Mouse (Mus musculus) bone marrow, adult 2 months (tissue): ENCODE data around the gene Stau1. TPM values are rescaled to one million over a fixed set of nuclear protein-coding genes. Genes with fewer than 3 reads are reported as not detected.
"Not testable (repeated sequence)": the region's sequence is repeated elsewhere in the genome, so short reads cannot be mapped to it uniquely, and the experiment has no call there.

Experiments used
- H3K27ac ChIP-seq: fragments of 200-500 bp; 2 replicates; pipeline ENCODE4 v1.5.1; 2012; ENCODE audit warnings: low read depth, mild to moderate bottlenecking, control low read depth, inconsistent platforms, low read length; ENCODE audit not compliant: control insufficient read depth, poor library complexity, insufficient read depth
- H3K4me1 ChIP-seq: fragments of 200-500 bp; 2 replicates; pipeline ENCODE4 v1.6.1; 2011; ENCODE audit warnings: low read length; ENCODE audit not compliant: control insufficient read depth, insufficient read depth
- H3K4me3 ChIP-seq: fragments of 200-500 bp; replicated peaks from 2 replicates; pipeline ENCODE3; 2011; ENCODE audit warnings: mild to moderate bottlenecking, low read depth, low read length, control low read depth; ENCODE audit not compliant: control insufficient read depth
- CTCF ChIP-seq: fragments of 200-500 bp; IDR thresholded peaks from 2 replicates; pipeline ENCODE4 v1.5.1; 2011; ENCODE audit warnings: low read length, control low read depth; ENCODE audit not compliant: control insufficient read depth, insufficient read depth
- POLR2A ChIP-seq: fragments of 200-500 bp; IDR thresholded peaks from 2 replicates; pipeline ENCODE4 v1.6.1; 2011; ENCODE audit warnings: low read depth, mild to moderate bottlenecking, control low read depth, low read length, borderline replicate concordance; ENCODE audit not compliant: control insufficient read depth
- WGBS: fragments of 180-500 bp; shearing (Covaris S2); methylation state at CpG from one replicate; pipeline ENCODE4 v1.1.7; 2018; 5-methylcytosine and 5-hydroxymethylcytosine counted together
- polyA plus RNA-seq: library from polyadenylated mRNA; stranded (reverse); fragments of >200 nt; gene quantifications from 2 replicates; pipeline ENCODE4 v1.2.4, GENCODE M21; 2011; ENCODE audit warnings: low replicate concordance; ENCODE audit not compliant: missing spikeins, insufficient read depth, insufficient read length

Stau1 gene
- polyA plus RNA-seq, 1 experiment, result 36.0 TPM

DNA sequence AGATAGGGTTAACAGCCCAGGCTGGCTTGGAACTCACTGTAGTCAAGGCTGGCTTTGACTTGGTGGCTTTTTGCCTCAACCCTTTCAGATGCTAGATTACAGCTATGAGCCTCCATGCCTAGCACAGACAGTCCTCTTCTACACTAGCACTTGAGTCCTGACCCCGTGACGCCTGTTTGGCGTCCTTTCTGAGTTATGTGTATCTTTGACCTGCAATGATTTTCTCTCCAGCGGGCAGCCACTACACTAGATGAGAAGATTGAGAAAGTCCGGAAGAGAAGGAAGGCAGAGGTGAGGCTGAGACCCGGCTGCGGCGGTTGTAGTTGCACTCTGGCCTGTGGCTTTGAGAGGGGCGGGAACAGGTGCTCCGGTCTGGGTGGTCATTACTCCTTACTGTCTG lies 23.3 kb upstream of the Stau1 start:
- WGBS, result 92% methylated on average over 10 of the region's 10 CpGs
- TF ChIP-seq POLR2A, result no peak
- TF ChIP-seq CTCF, result no peak
- Histone ChIP-seq H3K27ac (no peak overlapping the region), H3K4me3 (no peak overlapping the region), H3K4me1 (peaks cover 2% of the 10 kb centered on the region)

DNA sequence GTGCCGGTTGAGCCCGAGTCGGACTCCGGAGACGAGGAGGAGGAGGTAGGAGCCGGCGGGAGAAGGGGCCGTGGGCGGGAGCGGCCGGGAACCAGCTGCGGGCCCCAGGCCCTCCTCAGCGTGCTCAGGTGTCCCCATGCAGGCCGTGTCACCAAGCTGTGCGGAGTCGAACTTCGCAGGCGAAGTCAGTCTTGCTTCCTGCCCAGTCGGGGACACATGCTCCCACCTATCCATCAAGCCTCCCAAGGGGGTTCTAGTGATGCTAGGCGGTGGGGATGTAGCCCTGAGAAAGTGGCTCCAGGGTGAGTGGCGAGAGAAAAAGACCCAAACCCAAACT lies 19.3 kb upstream of the Stau1 start:
- TF ChIP-seq CTCF (no peak), POLR2A (no peak)
- Histone ChIP-seq H3K4me1 (peaks cover 2% of the 10 kb centered on the region), H3K27ac (peak overlapping the region; percentile 27), H3K4me3 (peak overlapping the region; percentile 94)
- WGBS, result under 1% methylated on average over 20 of the region's 21 CpGs

DNA sequence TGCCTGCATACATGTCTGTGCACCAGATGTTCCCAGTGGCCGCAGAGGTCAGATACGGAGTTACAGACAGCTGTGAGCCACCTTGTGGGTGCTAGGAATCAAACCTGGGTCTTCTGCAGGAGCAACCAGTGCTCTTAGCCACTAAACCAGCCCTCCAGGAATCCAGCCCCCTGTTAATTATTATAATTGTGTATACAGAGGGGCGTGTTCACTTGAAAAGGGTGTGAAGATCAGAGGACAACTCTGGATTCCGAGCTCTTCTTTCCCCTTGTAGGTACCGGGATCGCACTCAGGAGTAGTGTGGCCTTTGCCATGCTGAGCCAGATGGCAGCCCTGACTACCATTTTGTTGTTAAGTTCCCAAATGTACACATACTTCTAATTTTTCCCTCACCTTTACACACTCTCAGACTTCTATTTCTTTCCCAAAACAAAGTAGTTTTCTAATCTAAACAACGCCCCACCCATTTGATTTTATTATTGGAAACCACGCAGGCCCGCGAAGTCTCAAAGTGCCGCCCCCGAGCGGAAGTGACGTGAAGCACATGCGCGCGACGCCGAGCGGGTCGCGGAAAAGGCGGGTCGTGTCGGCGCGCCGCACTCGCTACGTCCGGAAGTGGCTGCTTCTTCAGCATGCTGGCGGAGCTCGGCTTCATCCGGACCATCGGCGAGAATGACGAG lies 18.7 kb upstream of the Stau1 start, which contains the start of gene Ddx27:
Gene Ddx27 (plus strand): TSS at position 492 of the 680 bp plus-strand sequence.
- Histone ChIP-seq H3K4me3 (peak within 1 kb of the TSS; percentile 94), H3K4me1 (peaks cover 2% of the 10 kb centered on the region), H3K27ac (peak within 1 kb of the TSS; percentile 45)
- TF ChIP-seq CTCF (no peak), POLR2A (no peak; the same call in 1 of the 2 replicates)
- 1% methylated on average over 37 of the region's 37 CpGs for WGBS

DNA sequence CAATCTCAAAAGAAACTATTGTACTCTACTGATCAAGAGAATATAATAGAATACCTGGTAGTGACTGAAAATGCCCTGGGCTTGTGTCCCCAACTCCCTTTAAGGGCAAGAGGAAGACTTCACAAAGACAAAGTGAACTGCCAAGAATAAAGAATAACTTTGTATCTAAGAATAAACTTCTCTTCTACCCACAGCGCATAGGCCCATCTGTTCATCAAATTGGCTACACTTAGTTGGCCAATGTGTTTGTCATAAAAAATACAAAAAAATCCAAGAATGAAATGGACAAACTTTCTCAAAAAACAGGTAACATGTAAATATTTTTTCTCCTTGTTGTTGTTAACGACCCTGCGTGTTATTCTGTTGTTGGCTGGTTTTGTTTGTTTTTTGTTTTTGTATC lies 14.4 kb upstream of the Stau1 start:
- 84% methylated on average over 3 of the region's 3 CpGs for WGBS
- H3K4me1 ChIP-seq, result no peaks in the 10 kb centered on the region; the same call in 1 of the 2 replicates
- no peak overlapping the region for H3K27ac ChIP-seq
- no peak overlapping the region for H3K4me3 ChIP-seq
- TF ChIP-seq CTCF (no peak), POLR2A (no peak)

DNA sequence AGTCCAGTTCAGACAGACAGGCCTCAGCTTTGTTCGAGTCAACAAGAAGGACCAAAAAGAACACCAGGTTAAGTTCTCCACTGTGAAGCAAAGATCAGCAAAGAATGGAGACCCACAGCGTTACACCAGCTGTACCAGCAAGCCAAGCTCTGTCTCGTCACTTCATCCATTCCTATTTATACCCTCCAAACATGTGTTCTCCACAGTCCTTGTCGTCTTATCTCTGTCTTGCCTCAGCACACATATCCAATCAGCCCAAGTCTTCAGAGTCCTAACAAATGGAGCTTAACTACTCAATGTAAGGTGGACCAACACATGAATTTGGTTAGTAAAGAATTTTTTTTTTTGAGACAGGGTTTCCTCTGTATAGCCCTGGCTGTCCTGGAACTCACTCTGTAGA lies 13.4 kb upstream of the Stau1 start:
- WGBS, result 82% methylated on average over 4 of the region's 4 CpGs
- Histone ChIP-seq H3K4me1 (no peaks in the 10 kb centered on the region; the same call in 1 of the 2 replicates), H3K4me3 (no peak overlapping the region), H3K27ac (no peak overlapping the region)
- TF ChIP-seq POLR2A, result no peak
- TF ChIP-seq CTCF, result no peak

DNA sequence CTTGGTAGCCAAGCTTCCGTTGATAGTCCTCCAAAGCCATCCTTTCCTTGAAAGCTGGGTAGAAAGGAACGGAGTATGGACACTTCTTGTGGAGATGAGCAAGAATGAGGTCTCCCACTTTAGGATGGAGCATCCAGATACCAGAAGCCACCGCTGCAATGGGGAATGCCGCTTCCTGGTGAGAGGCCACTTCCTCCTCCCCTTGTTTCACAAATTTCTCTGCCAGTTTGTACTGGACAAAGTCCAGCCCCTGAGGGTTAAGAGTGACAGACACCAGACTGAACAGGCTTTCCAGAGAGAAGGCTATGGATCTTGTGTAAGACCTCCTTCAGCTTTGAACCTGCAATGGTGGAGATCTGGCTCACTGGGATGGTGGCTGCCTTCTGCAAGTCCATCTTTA lies 11.5 kb upstream of the Stau1 start:
- not testable (repeated sequence) for H3K4me1 ChIP-seq, H3K4me3 ChIP-seq, H3K27ac ChIP-seq
- WGBS, result 25% methylated on average over 4 of the region's 4 CpGs

DNA sequence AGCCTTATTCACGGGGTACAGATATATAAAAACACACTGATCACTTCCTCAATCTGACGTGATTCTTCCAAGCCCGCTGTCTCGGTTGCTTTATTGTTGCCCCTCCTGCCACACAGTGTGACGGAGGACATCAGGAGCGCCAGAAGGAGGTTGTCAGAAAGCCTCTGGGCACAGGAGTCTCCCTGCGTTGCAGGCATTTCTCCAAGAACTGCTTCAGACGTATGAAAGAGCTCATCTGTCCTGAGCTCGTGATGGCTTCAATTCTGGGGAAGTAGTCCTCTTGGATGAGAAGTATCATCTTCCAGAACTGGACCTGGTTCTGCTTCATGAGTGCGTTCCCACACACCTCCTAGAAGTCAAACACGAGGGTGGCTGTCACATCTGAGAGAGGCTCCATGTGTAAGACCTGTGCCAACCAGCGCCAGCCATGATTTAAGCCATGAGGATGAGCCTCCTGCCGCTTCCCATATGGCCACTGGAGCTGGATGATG lies 10.9 kb upstream of the Stau1 start:
- Histone ChIP-seq H3K27ac (no peak overlapping the region), H3K4me3 (no peak overlapping the region), H3K4me1 (no peaks in the 10 kb centered on the region; the same call in 1 of the 2 replicates)
- 41% methylated on average over 13 of the region's 13 CpGs for whole genome bisulfite sequencing
- TF ChIP-seq CTCF (no peak), POLR2A (no peak)

DNA sequence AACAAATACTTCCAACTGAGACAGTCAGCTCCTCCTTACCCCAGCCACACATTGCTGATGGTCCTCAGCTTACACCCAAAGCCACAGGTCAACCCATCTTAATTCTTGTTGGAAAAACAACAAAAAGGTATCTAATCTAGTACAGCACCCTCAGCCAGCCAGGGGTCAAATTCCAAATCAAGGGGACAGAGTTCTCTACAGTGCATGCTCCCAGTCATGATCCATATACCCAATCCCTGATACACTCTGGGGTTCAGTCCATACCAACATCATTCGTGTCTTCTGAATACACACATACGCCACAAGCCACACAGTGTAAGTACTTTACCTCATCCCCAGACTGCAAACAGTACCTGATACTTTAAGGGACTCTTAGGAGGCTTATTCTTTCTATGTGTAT lies 10.3 kb upstream of the Stau1 start:
- TF ChIP-seq CTCF (no peak), POLR2A (no peak)
- H3K4me3 ChIP-seq, result no peak overlapping the region
- no peaks in the 10 kb centered on the region; the same call in 1 of the 2 replicates for H3K4me1 ChIP-seq
- WGBS, result 91% methylated on average over 2 of the region's 2 CpGs
- no peak overlapping the region for H3K27ac ChIP-seq
